Mouse (Mus musculus): Measurements from ENCODE around the gene Evx1. TPM values are rescaled to one million over a fixed set of nuclear protein-coding genes. Genes with fewer than 3 reads are reported as not detected.

Evx1 gene
- total and polyA plus RNA-seq, 3 experiments = not detected

DNA sequence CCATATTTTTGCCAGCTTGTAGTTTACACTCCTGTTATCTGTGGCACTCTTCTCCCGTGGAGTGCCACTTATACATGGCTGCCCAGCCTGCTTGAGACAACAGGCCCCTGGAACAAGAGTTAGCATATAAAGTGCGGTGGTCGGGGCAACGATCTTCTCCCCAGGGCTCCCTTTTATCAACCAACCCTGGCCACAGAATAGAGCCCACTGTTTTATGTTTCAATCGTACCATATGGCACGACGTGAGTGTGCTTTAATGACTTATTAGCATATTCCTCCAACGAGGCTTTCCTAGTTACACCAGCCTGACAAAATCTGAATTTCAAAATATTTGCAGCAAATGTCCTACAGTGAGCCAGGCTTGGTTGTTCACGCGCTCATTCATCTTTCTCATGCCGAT, 53.2 kb downstream of the Evx1 start:
- Histone ChIP-seq H3K36me3 (ENCODE audit: control insufficient read depth, insufficient read depth, low read length) (no peaks in the 10 kb centered on the region), H3K4me1 (ENCODE audit: control insufficient read depth, insufficient read depth, low read length) (peaks cover 1% of the 10 kb centered on the region; the same call in 1 of the 2 replicates), H3K79me2 (replicated peaks; ENCODE audit: control insufficient read depth, insufficient read depth, low read length) (no peaks in the 10 kb centered on the region), H3K27me3 (ENCODE audit: control insufficient read depth, insufficient read depth, low read length) (no peaks in the 10 kb centered on the region), H3K4me3 (no peak overlapping the region), H3K9ac (ENCODE audit: low read depth, low read length) (no peak overlapping the region), H3K27ac (no peak overlapping the region)
- no peak for DNase-seq
- 79% methylated on average over 11 of the region's 11 CpGs for WGBS
- TF ChIP-seq POLR2A (IDR thresholded peaks at IDR 0.05; ENCODE audit: insufficient read depth, low read depth, low read length) (no peak), CTCF (IDR thresholded peaks at IDR 0.05) (no peak), EP300 (IDR thresholded peaks at IDR 0.05; ENCODE audit: insufficient read depth, low read depth, low read length) (no peak)
- intact Hi-C loops (cut with DNase I) = no loop called here

DNA sequence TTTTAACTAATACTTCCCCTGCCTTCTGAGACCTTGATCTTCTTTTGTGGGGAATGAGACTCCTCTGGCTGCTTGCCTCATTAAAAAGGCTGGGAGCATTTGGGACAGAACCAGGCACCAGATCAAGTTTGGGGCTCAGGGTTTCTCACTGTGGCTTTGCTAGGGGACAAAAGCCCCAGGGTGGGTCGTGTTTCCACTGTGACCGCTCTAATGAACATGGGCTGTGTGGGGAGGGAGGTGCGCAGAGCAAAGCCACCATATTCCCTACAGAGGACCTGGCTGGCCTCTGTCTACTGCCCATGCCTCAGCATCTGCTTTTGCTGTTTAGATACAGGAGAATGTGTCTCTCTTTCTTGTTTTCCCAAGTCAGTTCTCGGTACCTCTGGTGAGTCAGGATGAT, 53.8 kb downstream of the Evx1 start:
- intact Hi-C loops (cut with DNase I) = no loop called here

More for the DNA sequence above, 53.8 kb downstream of the Evx1 start:
- Histone ChIP-seq H3K4me1 (ENCODE audit: control insufficient read depth, insufficient read depth, low read length) (peaks cover 1% of the 10 kb centered on the region; the same call in 1 of the 2 replicates), H3K9ac (ENCODE audit: low read depth, low read length) (no peak overlapping the region), H3K27ac (no peak overlapping the region), H3K36me3 (ENCODE audit: control insufficient read depth, insufficient read depth, low read length) (no peaks in the 10 kb centered on the region), H3K4me3 (no peak overlapping the region), H3K27me3 (ENCODE audit: control insufficient read depth, insufficient read depth, low read length) (no peaks in the 10 kb centered on the region), H3K79me2 (replicated peaks; ENCODE audit: control insufficient read depth, insufficient read depth, low read length) (no peaks in the 10 kb centered on the region)
- TF ChIP-seq CTCF (IDR thresholded peaks at IDR 0.05) (no peak), POLR2A (IDR thresholded peaks at IDR 0.05; ENCODE audit: insufficient read depth, low read depth, low read length) (no peak), EP300 (IDR thresholded peaks at IDR 0.05; ENCODE audit: insufficient read depth, low read depth, low read length) (no peak)
- 84% methylated on average over 4 of the region's 4 CpGs for WGBS
- no peak for DNase-seq

Other genes starting within 250 kb of the Evx1 start
- gene Hoxa1, start 155.2 kb upstream of the Evx1 start, total RNA-seq (2021) = under 1 TPM in 1 of 2 experiments, not detected in 1; 0.20 TPM
- 0.32 and 0.43 TPM in 2 replicates for gene Hoxa1, start 155.2 kb upstream of the Evx1 start, polyA plus RNA-seq (2012; rRNA removed)
- gene Hoxa2, start 148.7 kb upstream of the Evx1 start, total RNA-seq (2021) = under 1 TPM; 0.11 to 0.21 TPM
- gene Hoxa2, start 148.7 kb upstream of the Evx1 start, polyA plus RNA-seq (2012; rRNA removed) = 0.84 TPM in 1 of 2 replicates, not detected in the other
- not detected for gene 5730596B20Rik, start 136.0 kb upstream of the Evx1 start, total RNA-seq (2021)
- gene 5730596B20Rik, start 136.0 kb upstream of the Evx1 start, polyA plus RNA-seq (2012; rRNA removed) = not detected in 2 replicates
- under 1 TPM; 0.14 to 0.34 TPM for gene Hoxa4, start 121.7 kb upstream of the Evx1 start, total RNA-seq (2021)
- gene Hoxa4, start 121.7 kb upstream of the Evx1 start, polyA plus RNA-seq (2012; rRNA removed) = 0.76 and 0.84 TPM in 2 replicates
- under 1 TPM; 0.26 to 0.45 TPM for gene Hoxa5, start 108.9 kb upstream of the Evx1 start, total RNA-seq (2021)
- gene Hoxa5, start 108.9 kb upstream of the Evx1 start, polyA plus RNA-seq (2012; rRNA removed) = 0.94 and 0.96 TPM in 2 replicates
- not detected for gene Hoxa6, start 104.8 kb upstream of the Evx1 start, total RNA-seq (2021)
- not detected in 2 replicates for gene Hoxa6, start 104.8 kb upstream of the Evx1 start, polyA plus RNA-seq (2012; rRNA removed)
- gene Hoxa3, start 100.2 kb upstream of the Evx1 start, total RNA-seq (2021) = under 1 TPM; 0.55 to 0.76 TPM
- 0.53 and 1.3 TPM in 2 replicates for gene Hoxa3, start 100.2 kb upstream of the Evx1 start, polyA plus RNA-seq (2012; rRNA removed)
- gene Gm28308, start 100.2 kb upstream of the Evx1 start, total RNA-seq (2021) = not detected
- not detected in 2 replicates for gene Gm28308, start 100.2 kb upstream of the Evx1 start, polyA plus RNA-seq (2012; rRNA removed)
- gene Hoxa7, start 91.6 kb upstream of the Evx1 start, total RNA-seq (2021) = under 1 TPM; 0.25 to 0.50 TPM
- 0.26 and 0.31 TPM in 2 replicates for gene Hoxa7, start 91.6 kb upstream of the Evx1 start, polyA plus RNA-seq (2012; rRNA removed)
- not detected for gene Hoxa9, start 82.4 kb upstream of the Evx1 start, total RNA-seq (2021)
- 0.04 and 0.06 TPM in 2 replicates for gene Hoxa9, start 82.4 kb upstream of the Evx1 start, polyA plus RNA-seq (2012; rRNA removed)
- gene Hoxa10, start 72.6 kb upstream of the Evx1 start, total RNA-seq (2021) = not detected
- gene Hoxa10, start 72.6 kb upstream of the Evx1 start, polyA plus RNA-seq (2012; rRNA removed) = not detected in 2 replicates
- not detected for gene Hoxa11, start 67.7 kb upstream of the Evx1 start, total RNA-seq (2021)
- gene Hoxa11, start 67.7 kb upstream of the Evx1 start, polyA plus RNA-seq (2012; rRNA removed) = not detected in 2 replicates
- not detected for gene Hoxa13, start 52.6 kb upstream of the Evx1 start, total RNA-seq (2021)
- gene Hoxa13, start 52.6 kb upstream of the Evx1 start, polyA plus RNA-seq (2012; rRNA removed) = not detected in 2 replicates

Measured in heart, adult 2 months (tissue).